Comparison of ENCODE assay signal across 16 mouse cellular contexts in the genomic region with DNA sequence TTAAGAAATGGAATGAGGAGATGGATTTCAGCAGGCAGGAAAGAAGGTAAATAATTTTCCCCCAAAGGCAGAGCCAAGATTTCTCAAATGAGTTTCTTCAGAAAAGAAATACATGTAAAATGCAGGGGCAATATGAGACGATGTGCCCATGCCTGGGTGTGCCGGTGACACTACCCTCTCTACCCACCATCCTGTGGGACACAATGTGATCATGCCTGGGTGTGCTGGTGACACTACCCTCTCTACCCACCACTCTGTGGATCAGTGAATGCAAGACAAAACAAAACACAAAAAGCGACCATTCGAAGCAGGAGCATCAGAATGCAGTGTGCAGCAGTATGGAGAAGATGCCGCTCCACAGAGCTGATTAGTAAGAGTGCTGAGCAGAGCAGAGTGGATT.
"Had no signal": no experiment of that assay in that cellular context is flagged by ENCODE, and none has a peak within 500 bp of the region (broad histone marks: within the 10 kb centered on the region; RNA-seq: fewer than 3 reads in every experiment).

No protein-coding gene starts in this region.

- H3K27ac ChIP-seq: liver, embryonic 13.5 days; liver, embryonic 15.5 days; lung, embryonic 15.5 days; macrophage; midbrain, embryonic 12.5 days; neural tube, embryonic 12.5 days had no signal

- H3K4me1 ChIP-seq: liver, embryonic 13.5 days; liver, embryonic 15.5 days; lung, embryonic 15.5 days; megakaryocyte, embryonic 14.5 days; neural tube, embryonic 12.5 days had no signal

- H3K9me3 ChIP-seq: liver, embryonic 13.5 days; liver, embryonic 15.5 days; lung, embryonic 15.5 days; megakaryocyte, embryonic 14.5 days; midbrain, embryonic 12.5 days; neural tube, embryonic 12.5 days had no signal

- DNase-seq: liver, embryonic 13.5 days; liver, postnatal 0 days; lung, adult 2 months; lung, postnatal 14 days; lung, postnatal 36 days; right cerebral cortex, postnatal 14 days; thymus, adult 18-20 months; thymus, postnatal 14 days; thymus, postnatal 36 days had no signal

- H3K4me2 ChIP-seq: liver, embryonic 13.5 days; liver, embryonic 15.5 days; lung, embryonic 15.5 days; midbrain, embryonic 12.5 days; neural tube, embryonic 12.5 days had no signal

- ATAC-seq: liver, postnatal 0 days; lung, postnatal 0 days had no signal

- H3K4me3 ChIP-seq: liver, embryonic 13.5 days; liver, embryonic 15.5 days; lung, embryonic 15.5 days; megakaryocyte, embryonic 14.5 days; midbrain, embryonic 12.5 days; neural tube, embryonic 12.5 days had no signal

- H3K27me3 ChIP-seq: liver, embryonic 13.5 days; liver, embryonic 15.5 days; lung, embryonic 15.5 days; megakaryocyte, embryonic 14.5 days; midbrain, embryonic 12.5 days; neural tube, embryonic 12.5 days had no signal

- H3K36me3 ChIP-seq: liver, embryonic 13.5 days; liver, embryonic 15.5 days; lung, embryonic 15.5 days; midbrain, embryonic 12.5 days; neural tube, embryonic 12.5 days had no signal

- H3K9ac ChIP-seq: liver, embryonic 13.5 days; liver, embryonic 15.5 days; liver, postnatal 0 days; lung, embryonic 15.5 days; midbrain, embryonic 12.5 days; neural tube, embryonic 12.5 days had no signal
